Mouse (Mus musculus) midbrain, embryonic 14.5 days (tissue): ENCODE data around the gene Olfr615. TPM values are rescaled to one million over a fixed set of nuclear protein-coding genes. Genes with fewer than 3 reads are reported as not detected.

ENCODE experiments used
- ATAC-seq: fragments of 200-750 bp; cut with Nextera tagmentation; 2 replicates; pipeline ENCODE4 v1.8.0; 2017; ENCODE audit warnings: moderate number of reproducible peaks, moderate library complexity; ENCODE audit not compliant: low FRiP score, low TSS enrichment
- DNase-seq: peaks from one replicate; pipeline ENCODE4 v3.0.0-alpha.2; 2015
- H3K27ac ChIP-seq: fragments of 300-500 bp; sonication (generic); replicated peaks from 2 replicates; pipeline ENCODE4 v1.5.1; 2014; ENCODE audit warnings: mild to moderate bottlenecking, low read depth, low read length, moderate library complexity
- H3K27me3 ChIP-seq: fragments of 300-500 bp; sonication (generic); 2 replicates; pipeline ENCODE4 v1.6.1; 2014; ENCODE audit warnings: low read length, control low read depth, mixed read lengths; ENCODE audit not compliant: control insufficient read depth, insufficient read depth
- H3K36me3 ChIP-seq: fragments of 300-500 bp; sonication (generic); 2 replicates; pipeline ENCODE4 v1.6.1; 2014; ENCODE audit warnings: low read length, control low read depth; ENCODE audit not compliant: control insufficient read depth, insufficient read depth
- H3K4me1 ChIP-seq: fragments of 300-500 bp; sonication (generic); 2 replicates; pipeline ENCODE4 v1.6.1; 2014; ENCODE audit warnings: mild to moderate bottlenecking, antibody characterized with exemption, low read length, control low read depth; ENCODE audit not compliant: control insufficient read depth, insufficient read depth
- H3K4me2 ChIP-seq: fragments of 300-500 bp; sonication (generic); 2 replicates; pipeline ENCODE4 v1.6.1; 2014; ENCODE audit warnings: mild to moderate bottlenecking, low read length, moderate library complexity
- H3K4me3 ChIP-seq: fragments of 300-500 bp; sonication (generic); replicated peaks from 2 replicates; pipeline ENCODE4 v1.5.1; 2014; ENCODE audit warnings: low read depth, low read length
- H3K9ac ChIP-seq: fragments of 300-500 bp; sonication (generic); replicated peaks from 2 replicates; pipeline ENCODE4 v1.6.1; 2014; ENCODE audit warnings: mild to moderate bottlenecking, low read length, moderate library complexity
- H3K9me3 ChIP-seq: fragments of 300-500 bp; sonication (generic); 2 replicates; pipeline ENCODE4 v1.6.1; 2016; ENCODE audit warnings: low read length, control low read depth, mixed read lengths; ENCODE audit not compliant: control insufficient read depth
- WGBS: fragments of 180-500 bp; shearing (Covaris S2); extraction: QIAGEN DNeasy Blood & Tissue Kit; methylation state at CpG from one replicate; pipeline ENCODE4 v1.1.7; 2014; 5-methylcytosine and 5-hydroxymethylcytosine counted together
- microRNA-seq: library from miRNA; unstranded; fragments of <30 nt; microRNA quantifications from one replicate; pipeline ENCODE4, GENCODE M21; 2016
- polyA plus RNA-seq: library from polyadenylated mRNA; unstranded; fragments of >200 nt; fragmentation: Nextera tagmentation; extraction: Ambion mirVana; gene quantifications from 2 replicates; pipeline ENCODE4 v1.2.1, GENCODE M21; 2014

Gene Olfr615
- polyA plus RNA-seq, 1 experiment from 2014 or later = not detected

GRCm38 (mm10) chr7:103607425-103607824, 51.5 kb downstream of the Olfr615 start:
- H3K9ac ChIP-seq = no peak overlapping the region
- ATAC-seq = no peak
- no peak overlapping the region for H3K4me3 ChIP-seq
- H3K27me3 ChIP-seq = no peaks in the 10 kb centered on the region
- H3K9me3 ChIP-seq = no peaks in the 10 kb centered on the region
- DNase-seq = no peak
- 96% methylated on average over 2 of the region's 2 CpGs for WGBS
- no peak overlapping the region for H3K4me2 ChIP-seq
- no peaks in the 10 kb centered on the region for H3K36me3 ChIP-seq
- H3K4me1 ChIP-seq = no peaks in the 10 kb centered on the region
- H3K27ac ChIP-seq = no peak overlapping the region

GRCm38 (mm10) chr7:103612434-103612833, 56.6 kb downstream of the Olfr615 start, which contains the start of gene Olfr620:
Gene Olfr620, minus strand, starts transcription at chr7:103612534.
- H3K36me3 ChIP-seq = no peaks in the 10 kb centered on the region
- no peaks in the 10 kb centered on the region for H3K27me3 ChIP-seq
- no peak within 1 kb of the TSS for H3K4me2 ChIP-seq
- no peak within 1 kb of the TSS for H3K27ac ChIP-seq
- WGBS = 70% methylated on average over 2 of the region's 2 CpGs
- ATAC-seq = no peak
- no peak for DNase-seq
- H3K9me3 ChIP-seq = no peaks in the 10 kb centered on the region
- no peak within 1 kb of the TSS for H3K9ac ChIP-seq
- H3K4me3 ChIP-seq = no peak within 1 kb of the TSS
- no peaks in the 10 kb centered on the region for H3K4me1 ChIP-seq

Small RNAs within 50 kb of the gene (microRNA-seq; reads per million reads assigned to microRNA genes)
- not detected for gene Gm26506

Other genes with a start within 250 kb of the Olfr615 start
- not detected in 2 replicates for gene Olfr597, start 239.8 kb upstream of the Olfr615 start, polyA plus RNA-seq
- not detected in 2 replicates for gene Olfr598, start 232.5 kb upstream of the Olfr615 start, polyA plus RNA-seq
- not detected in 2 replicates for gene Olfr599, start 220.2 kb upstream of the Olfr615 start, polyA plus RNA-seq
- gene Olfr600, start 206.4 kb upstream of the Olfr615 start, polyA plus RNA-seq = not detected in 2 replicates
- gene Olfr601, start 193.4 kb upstream of the Olfr615 start, polyA plus RNA-seq = not detected in 2 replicates
- gene Olfr603, start 169.9 kb upstream of the Olfr615 start, polyA plus RNA-seq = not detected in 2 replicates
- not detected in 2 replicates for gene Usp17lc, start 141.0 kb upstream of the Olfr615 start, polyA plus RNA-seq
- gene Olfr605, start 110.6 kb upstream of the Olfr615 start, polyA plus RNA-seq = not detected in 2 replicates
- gene Olfr606, start 107.0 kb upstream of the Olfr615 start, polyA plus RNA-seq = not detected in 2 replicates
- gene Olfr607, start 91.9 kb upstream of the Olfr615 start, polyA plus RNA-seq = not detected in 2 replicates
- gene Olfr608, start 86.2 kb upstream of the Olfr615 start, polyA plus RNA-seq = not detected in 2 replicates
- not detected in 2 replicates for gene Olfr609, start 58.0 kb upstream of the Olfr615 start, polyA plus RNA-seq
- gene Olfr610, start 44.0 kb upstream of the Olfr615 start, polyA plus RNA-seq = not detected in 2 replicates
- not detected in 2 replicates for gene Olfr611, start 35.2 kb upstream of the Olfr615 start, polyA plus RNA-seq
- not detected in 2 replicates for gene Olfr612, start 13.4 kb upstream of the Olfr615 start, polyA plus RNA-seq
- gene Olfr613, start 8.0 kb upstream of the Olfr615 start, polyA plus RNA-seq = not detected in 2 replicates
- gene Olfr616, start 13.1 kb downstream of the Olfr615 start, polyA plus RNA-seq = not detected in 2 replicates
- gene Olfr617, start 17.0 kb downstream of the Olfr615 start, polyA plus RNA-seq = not detected in 2 replicates
- 0.08 and 0.23 TPM in 2 replicates for gene Olfr618, start 34.0 kb downstream of the Olfr615 start, polyA plus RNA-seq
- gene Olfr619, start 44.5 kb downstream of the Olfr615 start, polyA plus RNA-seq = not detected in 2 replicates
- gene Olfr620, start 56.5 kb downstream of the Olfr615 start, polyA plus RNA-seq = not detected in 2 replicates
- gene Olfr622, start 86.6 kb downstream of the Olfr615 start, polyA plus RNA-seq = not detected in 2 replicates
- not detected in 2 replicates for gene Olfr623, start 107.6 kb downstream of the Olfr615 start, polyA plus RNA-seq
- not detected in 2 replicates for gene Olfr624, start 115.1 kb downstream of the Olfr615 start, polyA plus RNA-seq
- gene Olfr625-ps1, start 126.6 kb downstream of the Olfr615 start, polyA plus RNA-seq = not detected in 2 replicates
- gene Olfr243, start 158.6 kb downstream of the Olfr615 start, polyA plus RNA-seq = not detected in 2 replicates
- gene Olfr628, start 174.3 kb downstream of the Olfr615 start, polyA plus RNA-seq = not detected in 2 replicates
- not detected in 2 replicates for gene Olfr629, start 188.9 kb downstream of the Olfr615 start, polyA plus RNA-seq
- gene Olfr630, start 201.3 kb downstream of the Olfr615 start, polyA plus RNA-seq = not detected in 2 replicates
- not detected in 2 replicates for gene Olfr69, start 215.5 kb downstream of the Olfr615 start, polyA plus RNA-seq
- gene Olfr68, start 223.6 kb downstream of the Olfr615 start, polyA plus RNA-seq = not detected in 2 replicates
- not detected in 2 replicates for gene Olfr67, start 235.7 kb downstream of the Olfr615 start, polyA plus RNA-seq